Mouse (Mus musculus) cerebellum, postnatal 36 days (tissue): ENCODE measurements around the gene Kat7.
A peak's percentile ranks its signal among the peaks of the same experiment; 100 is the strongest.

Experiments
- DNase-seq, 2 experiments: peaks; one replicate each; pipeline ENCODE4 v3.0.0; 2021 to 2022; ENCODE audit warnings: mixed read lengths in 2 of 2

Gene Kat7

DNA sequence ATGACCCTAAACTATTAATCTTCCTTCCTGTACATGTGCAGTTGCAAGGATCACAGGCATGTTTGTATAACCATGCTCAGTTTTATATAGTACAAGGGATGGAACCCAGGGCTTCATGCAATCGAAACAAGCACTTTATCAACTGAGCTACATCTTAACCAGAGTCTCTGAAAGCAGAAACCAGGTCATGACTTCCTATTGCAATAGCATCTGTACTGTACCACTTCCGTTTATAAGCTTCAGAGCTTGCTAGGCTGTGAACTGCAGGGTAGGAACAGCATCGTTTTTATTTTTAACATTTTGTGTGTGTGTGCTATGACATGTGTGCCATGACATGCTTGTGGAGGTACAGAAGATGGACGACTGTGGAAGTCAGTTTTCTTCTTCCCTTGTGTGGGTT lies 23.2 kb upstream of the Kat7 start:
- no peak for DNase-seq

DNA sequence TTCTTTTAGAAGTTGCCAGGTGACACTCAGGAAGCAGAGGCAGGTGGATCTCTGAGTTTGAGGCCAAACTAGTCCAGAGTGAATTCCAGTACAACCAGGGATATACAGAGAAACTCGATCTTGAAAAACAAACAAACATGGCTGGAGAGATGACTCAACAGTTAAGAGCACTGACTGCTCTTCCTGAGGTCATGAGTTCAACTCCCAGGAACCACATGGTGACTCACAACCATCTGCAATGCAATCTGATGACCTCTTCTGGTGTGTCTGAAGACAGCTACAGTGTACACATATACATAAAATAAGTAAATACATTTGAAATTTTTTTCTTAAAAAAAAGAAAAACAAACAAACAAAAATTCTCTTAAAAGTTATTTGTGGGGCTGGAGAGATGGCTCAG lies 20.6 kb upstream of the Kat7 start:
- no peak for DNase-seq

GRCm38 (mm10) chr11:95328629-95329028 lies 18.6 kb upstream of the Kat7 start:
- no peak for DNase-seq

DNA sequence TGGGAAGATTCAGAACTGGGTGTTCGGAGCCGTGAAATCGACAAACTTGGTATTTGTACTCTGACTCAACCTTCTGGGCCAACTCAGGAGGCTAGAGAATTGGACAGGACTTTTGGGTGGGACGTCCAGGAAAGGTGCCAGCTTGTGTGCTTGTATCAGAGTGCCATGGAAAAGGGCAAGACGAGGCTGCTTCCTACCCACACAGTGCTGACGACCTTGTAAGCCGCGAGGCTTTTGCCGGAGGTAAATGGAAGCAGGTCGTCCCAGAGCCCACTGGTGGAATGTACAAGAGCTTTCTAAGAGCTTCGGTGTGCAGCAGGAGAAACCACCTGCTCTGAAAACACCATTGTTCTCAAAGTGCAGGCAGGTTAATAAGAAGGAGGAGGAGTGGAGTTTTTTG lies 16.2 kb upstream of the Kat7 start:
- DNase-seq = no peak

DNA sequence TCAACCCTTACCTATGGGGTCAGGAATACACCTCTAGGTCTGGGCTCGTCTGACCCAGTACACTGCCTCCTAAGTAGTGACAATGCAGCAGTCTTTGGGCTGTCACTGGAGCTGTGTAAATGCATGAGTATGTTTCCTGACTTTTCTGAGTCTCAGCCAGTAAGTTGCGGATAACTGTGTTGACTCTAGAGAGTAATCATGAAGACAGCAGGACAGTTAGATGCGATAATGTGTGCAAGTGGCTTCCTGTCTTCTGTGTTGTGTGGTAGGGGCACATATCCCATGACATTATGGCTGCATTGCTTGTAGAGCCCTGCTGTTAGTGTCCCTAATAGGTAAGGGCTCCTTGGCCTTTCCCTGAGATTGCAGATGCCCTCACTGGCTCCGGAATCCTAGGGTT lies 15.8 kb upstream of the Kat7 start:
- DNase-seq = no peak

- DNase-seq = no peak
These were observed 14.1 kb upstream of the Kat7 start for GRCm38 (mm10) chr11:95324181-95324580.

- DNase-seq = no peak
These were observed 10.0 kb upstream of the Kat7 start for GRCm38 (mm10) chr11:95320010-95320409.

GRCm38 (mm10) chr11:95319506-95319905 lies 9.5 kb upstream of the Kat7 start:
- DNase-seq = no peak

DNA sequence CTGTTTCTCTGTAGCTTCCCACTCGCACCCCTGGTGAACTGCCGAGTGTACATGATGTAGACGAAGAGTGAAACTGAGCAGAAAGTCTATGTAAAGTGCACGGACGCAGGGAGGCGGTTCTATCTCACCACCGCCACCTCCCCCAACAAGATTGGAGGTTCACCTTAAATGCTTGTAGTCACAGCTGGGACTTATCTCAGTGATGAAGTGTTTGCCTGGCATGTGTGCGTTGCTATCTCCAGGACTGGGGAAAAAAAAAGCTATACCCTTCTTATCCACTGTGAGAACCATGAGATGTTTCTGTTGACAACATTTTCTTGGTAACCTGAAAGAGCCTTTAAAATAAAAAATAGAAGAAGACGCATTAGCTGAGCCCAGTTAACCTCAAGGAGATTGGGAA lies 8.1 kb upstream of the Kat7 start:
- DNase-seq = no peak

GRCm38 (mm10) chr11:95315215-95315955 lies 5.3 kb upstream of the Kat7 start:
- DNase-seq = no peak

GRCm38 (mm10) chr11:95311425-95311807 lies 1.4 kb upstream of the Kat7 start:
- no peak for DNase-seq

- peak in 1 of 2 experiments; percentile 18 for DNase-seq
These were observed 790 bp upstream of the Kat7 start for GRCm38 (mm10) chr11:95310648-95311424.

GRCm38 (mm10) chr11:95309510-95310006 lies 488 bp downstream of the Kat7 start:
- DNase-seq = peak; percentile 95 to 97

DNA sequence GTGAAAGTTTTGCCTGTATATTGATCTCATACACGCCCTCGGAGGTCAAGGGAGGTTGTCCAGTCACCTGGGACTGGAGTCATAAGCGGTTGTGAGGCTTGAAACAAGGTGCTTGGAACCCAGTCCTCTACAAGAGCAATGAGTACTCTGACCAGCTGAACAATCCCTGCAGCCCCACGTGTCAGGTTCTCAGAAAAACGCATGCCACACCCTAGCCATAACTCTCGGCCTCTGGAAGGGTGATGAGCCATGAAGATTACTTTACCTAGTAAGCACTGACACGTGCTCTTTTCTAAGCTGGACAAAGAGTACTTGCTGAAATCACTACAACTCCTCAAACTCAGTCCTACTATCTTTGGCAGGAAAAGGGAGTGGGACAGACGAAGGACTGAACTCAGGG lies 2.5 kb downstream of the Kat7 start:
- no peak for DNase-seq

DNA sequence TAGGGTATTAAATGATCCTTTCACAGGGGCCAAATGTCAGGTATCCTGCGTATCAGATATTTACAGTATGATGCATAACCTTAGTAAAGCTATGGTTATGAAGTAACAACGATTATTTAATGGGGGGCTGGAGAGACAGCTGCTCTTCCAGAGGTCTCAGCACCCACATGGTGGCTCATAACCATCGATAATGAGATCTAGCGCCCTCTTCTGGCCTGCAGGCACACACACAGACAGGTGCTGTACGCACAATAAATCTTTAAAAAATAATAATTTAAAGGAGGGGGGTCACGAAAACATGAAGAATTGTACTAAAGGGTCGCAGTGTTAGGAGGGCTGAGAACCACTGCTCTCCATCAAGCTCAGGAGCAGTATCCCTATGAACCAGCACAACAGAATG lies 4.4 kb downstream of the Kat7 start:
- DNase-seq = no peak

DNA sequence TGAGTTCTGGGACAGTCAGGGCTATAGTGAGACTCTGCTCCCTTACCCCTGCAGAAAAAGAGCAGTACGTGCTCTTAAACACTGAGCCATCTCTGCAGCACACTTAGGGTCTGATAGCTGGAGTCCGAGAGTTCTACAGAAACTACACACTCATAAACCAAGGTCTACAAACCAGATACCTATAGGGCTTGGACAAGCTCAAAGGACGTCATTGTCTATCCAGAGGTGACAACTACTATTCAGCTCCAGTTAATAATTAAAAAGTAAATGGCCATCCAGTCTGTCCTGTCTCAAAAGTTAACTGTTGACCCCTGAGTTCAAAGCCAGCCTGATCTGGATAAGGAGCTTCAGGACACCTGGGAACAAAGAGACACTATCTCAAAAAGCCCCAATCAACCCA lies 8.3 kb downstream of the Kat7 start:
- no peak for DNase-seq

- no peak for DNase-seq
These were observed 10.2 kb downstream of the Kat7 start for GRCm38 (mm10) chr11:95299886-95300285.

GRCm38 (mm10) chr11:95298146-95298545 lies 11.9 kb downstream of the Kat7 start:
- DNase-seq = no peak

GRCm38 (mm10) chr11:95295736-95296135 lies 14.3 kb downstream of the Kat7 start:
- no peak for DNase-seq

- DNase-seq = no peak
These were observed 16.9 kb downstream of the Kat7 start for GRCm38 (mm10) chr11:95293017-95293624.

DNA sequence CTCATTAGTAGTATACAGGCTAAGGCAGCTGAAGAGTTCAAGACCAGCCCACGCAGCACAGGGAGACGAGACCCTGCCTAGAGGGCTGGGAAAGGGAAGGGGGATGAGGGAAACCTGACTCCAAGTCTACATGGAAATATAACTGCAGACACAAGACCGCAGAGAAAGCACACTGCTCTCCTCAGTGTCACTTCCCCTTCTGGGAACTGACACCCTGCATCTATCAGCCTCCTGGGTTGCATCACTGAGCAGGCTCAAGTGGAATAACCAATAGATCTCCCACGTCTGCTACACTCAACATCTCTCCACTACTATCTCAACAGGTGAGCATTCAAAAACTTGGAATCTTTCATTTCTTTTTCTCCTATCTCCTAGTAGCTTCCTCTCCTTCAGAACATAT lies 18.0 kb downstream of the Kat7 start:
- DNase-seq = no peak

DNA sequence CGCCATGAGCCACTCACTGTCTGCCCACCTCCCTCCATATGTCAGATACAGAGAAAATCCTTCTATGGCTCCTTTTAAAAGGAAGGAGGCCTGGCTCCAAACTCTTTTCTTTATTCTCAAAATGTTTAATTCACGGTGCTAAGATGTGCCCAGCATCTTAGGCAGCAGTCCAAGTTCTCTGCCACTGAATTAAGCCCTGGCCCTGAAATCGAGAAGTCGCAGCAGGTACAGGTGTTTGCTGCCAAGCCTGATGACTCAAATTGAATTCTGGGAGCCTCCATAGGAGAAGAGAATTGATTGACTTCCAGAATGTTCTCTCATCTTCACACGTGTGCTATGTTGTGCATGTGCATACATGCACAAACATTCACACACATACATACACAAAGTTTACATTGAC lies 27.7 kb downstream of the Kat7 start:
- peak; percentile 37 to 47 for DNase-seq

GRCm38 (mm10) chr11:95279061-95279659 lies 30.9 kb downstream of the Kat7 start:
- no peak for DNase-seq
